Mouse (Mus musculus) hematopoietic stem cell, adult 5-6 weeks (primary cell): ENCODE measurements around the gene Umad1. TPM values are rescaled to one million over a fixed set of nuclear protein-coding genes. Genes with fewer than 3 reads are reported as not detected.

Experiments
- ATAC-seq, 2 experiments: fragments of 125-278 bp in 1 of 2; replicated peaks in 1 of 2; 2 replicates each; pipeline ENCODE4 v1.8.0; 2016 to 2017; ENCODE audit warnings: inconsistent platforms in 2 of 2, mild to moderate bottlenecking in 2 of 2, moderate number of reproducible peaks in 2 of 2, low read depth in 1 of 2, moderate TSS enrichment in 1 of 2; ENCODE audit not compliant: low FRiP score in 2 of 2, poor library complexity in 2 of 2, severe bottlenecking in 2 of 2, insufficient read depth in 1 of 2, low TSS enrichment in 1 of 2
- total RNA-seq: library from RNA; stranded (forward); fragments of 172-1452, 232-1000 nt; gene quantifications from 2 replicates; pipeline ENCODE4 v1.2.3, GENCODE M21; 2017

The Umad1 gene
- total RNA-seq, 1 experiment from 2014 or later: 7.3 TPM

- no peak for ATAC-seq
These were observed 94.4 kb downstream of the Umad1 start for GRCm38 (mm10) chr6:8353461-8353860.

GRCm38 (mm10) chr6:8354846-8355245, 95.8 kb downstream of the Umad1 start:
- no peak for ATAC-seq

GRCm38 (mm10) chr6:8358232-8358631, 99.1 kb downstream of the Umad1 start:
- no peak for ATAC-seq

GRCm38 (mm10) chr6:8358782-8359181, 99.7 kb downstream of the Umad1 start:
- no peak for ATAC-seq

- ATAC-seq: no peak
These were observed 101.7 kb downstream of the Umad1 start for GRCm38 (mm10) chr6:8360805-8361204.

GRCm38 (mm10) chr6:8364033-8364756, 105.1 kb downstream of the Umad1 start:
- no peak for ATAC-seq

- no peak for ATAC-seq
These were observed 105.7 kb downstream of the Umad1 start for GRCm38 (mm10) chr6:8364757-8365150.

- no peak for ATAC-seq
These were observed 108.6 kb downstream of the Umad1 start for GRCm38 (mm10) chr6:8367675-8368074.

GRCm38 (mm10) chr6:8368198-8368864, 109.2 kb downstream of the Umad1 start:
- no peak for ATAC-seq

GRCm38 (mm10) chr6:8370624-8371023, 111.5 kb downstream of the Umad1 start:
- no peak for ATAC-seq

- no peak for ATAC-seq
These were observed 114.0 kb downstream of the Umad1 start for GRCm38 (mm10) chr6:8373051-8373450.

- ATAC-seq: no peak
These were observed 114.8 kb downstream of the Umad1 start for GRCm38 (mm10) chr6:8373851-8374250.

GRCm38 (mm10) chr6:8374290-8374689, 115.2 kb downstream of the Umad1 start:
- no peak for ATAC-seq

GRCm38 (mm10) chr6:8374712-8375111, 115.6 kb downstream of the Umad1 start:
- ATAC-seq: no peak

GRCm38 (mm10) chr6:8376351-8376750, 117.3 kb downstream of the Umad1 start:
- ATAC-seq: no peak

GRCm38 (mm10) chr6:8377667-8378066, 118.6 kb downstream of the Umad1 start:
- no peak for ATAC-seq

- no peak for ATAC-seq
These were observed 130.2 kb downstream of the Umad1 start for GRCm38 (mm10) chr6:8389307-8389706.

GRCm38 (mm10) chr6:8390296-8390695, 131.2 kb downstream of the Umad1 start:
- ATAC-seq: no peak

GRCm38 (mm10) chr6:8390935-8391334, 131.8 kb downstream of the Umad1 start:
- no peak for ATAC-seq
